Mouse (Mus musculus) bone marrow, adult 2 months (tissue): ENCODE data around the gene Asb16. TPM values are rescaled to one million over a fixed set of nuclear protein-coding genes. Genes with fewer than 3 reads are reported as not detected.

Source experiments
- H3K27ac ChIP-seq: fragments of 200-500 bp; 2 replicates; pipeline ENCODE4 v1.5.1; 2012; ENCODE audit warnings: low read depth, mild to moderate bottlenecking, control low read depth, inconsistent platforms, low read length; ENCODE audit not compliant: control insufficient read depth, poor library complexity, insufficient read depth
- H3K4me1 ChIP-seq: fragments of 200-500 bp; 2 replicates; pipeline ENCODE4 v1.6.1; 2011; ENCODE audit warnings: low read length; ENCODE audit not compliant: control insufficient read depth, insufficient read depth
- H3K4me3 ChIP-seq: fragments of 200-500 bp; replicated peaks from 2 replicates; pipeline ENCODE3; 2011; ENCODE audit warnings: mild to moderate bottlenecking, low read depth, low read length, control low read depth; ENCODE audit not compliant: control insufficient read depth
- CTCF ChIP-seq: fragments of 200-500 bp; IDR thresholded peaks from 2 replicates; pipeline ENCODE4 v1.5.1; 2011; ENCODE audit warnings: low read length, control low read depth; ENCODE audit not compliant: control insufficient read depth, insufficient read depth
- POLR2A ChIP-seq: fragments of 200-500 bp; IDR thresholded peaks from 2 replicates; pipeline ENCODE4 v1.6.1; 2011; ENCODE audit warnings: low read depth, mild to moderate bottlenecking, control low read depth, low read length, borderline replicate concordance; ENCODE audit not compliant: control insufficient read depth
- WGBS: fragments of 180-500 bp; shearing (Covaris S2); methylation state at CpG from one replicate; pipeline ENCODE4 v1.1.7; 2018; 5-methylcytosine and 5-hydroxymethylcytosine counted together
- polyA plus RNA-seq: library from polyadenylated mRNA; stranded (reverse); fragments of >200 nt; gene quantifications from 2 replicates; pipeline ENCODE4 v1.2.4, GENCODE M21; 2011; ENCODE audit warnings: low replicate concordance; ENCODE audit not compliant: missing spikeins, insufficient read depth, insufficient read length

Gene Asb16
- polyA plus RNA-seq, 1 experiment, result 0.52 TPM

DNA sequence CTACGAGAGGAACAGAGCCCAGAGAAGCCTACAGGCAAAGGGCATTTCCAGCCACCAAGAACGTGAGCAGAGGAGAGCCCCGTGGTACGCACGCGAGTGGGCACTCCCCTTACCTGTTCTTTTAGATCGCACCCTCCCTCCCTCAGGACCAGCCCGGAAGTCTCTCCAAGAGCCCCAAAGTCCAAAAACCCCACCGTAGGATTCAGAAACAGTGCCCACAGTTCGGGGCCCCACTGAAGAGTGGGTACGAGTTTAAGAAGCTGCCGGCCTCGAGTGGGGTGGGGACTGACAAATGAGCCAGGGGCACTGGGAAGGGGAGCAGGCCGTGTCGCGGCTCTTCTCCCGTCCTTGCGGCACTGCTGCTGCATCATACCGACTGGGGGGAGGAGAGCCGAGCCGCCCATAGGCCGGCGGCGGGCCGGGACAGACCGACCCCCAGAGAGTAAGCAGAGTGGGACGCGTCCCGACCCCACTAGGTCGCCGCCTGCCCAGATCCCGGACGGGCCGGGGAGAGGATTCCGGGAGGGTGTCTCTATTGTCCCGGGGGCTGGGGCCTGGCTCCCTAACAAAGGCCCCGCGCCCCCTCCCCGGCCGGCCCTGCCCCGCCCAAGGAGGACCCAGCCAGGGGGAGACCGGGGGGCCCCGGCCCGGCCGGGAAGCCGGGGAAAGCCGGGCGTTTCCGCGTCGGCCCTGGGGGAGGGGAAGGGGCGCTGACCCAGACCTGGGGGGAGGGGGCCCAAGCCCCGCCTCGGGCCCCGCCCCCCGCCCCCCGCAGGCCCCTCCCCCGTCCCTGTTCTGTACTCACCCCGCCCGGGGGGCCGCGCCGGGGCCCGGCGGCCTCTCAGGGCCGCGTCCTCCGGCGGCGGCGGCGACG, 27.3 kb downstream of the Asb16 start:
- no peak for TF ChIP-seq POLR2A
- no peak for TF ChIP-seq CTCF
- H3K27ac ChIP-seq, result peak overlapping the region; percentile 97
- H3K4me1 ChIP-seq, result no peaks in the 10 kb centered on the region
- peak overlapping the region; percentile 72 for H3K4me3 ChIP-seq
- WGBS, result 2% methylated on average over 59 of the region's 73 CpGs

DNA sequence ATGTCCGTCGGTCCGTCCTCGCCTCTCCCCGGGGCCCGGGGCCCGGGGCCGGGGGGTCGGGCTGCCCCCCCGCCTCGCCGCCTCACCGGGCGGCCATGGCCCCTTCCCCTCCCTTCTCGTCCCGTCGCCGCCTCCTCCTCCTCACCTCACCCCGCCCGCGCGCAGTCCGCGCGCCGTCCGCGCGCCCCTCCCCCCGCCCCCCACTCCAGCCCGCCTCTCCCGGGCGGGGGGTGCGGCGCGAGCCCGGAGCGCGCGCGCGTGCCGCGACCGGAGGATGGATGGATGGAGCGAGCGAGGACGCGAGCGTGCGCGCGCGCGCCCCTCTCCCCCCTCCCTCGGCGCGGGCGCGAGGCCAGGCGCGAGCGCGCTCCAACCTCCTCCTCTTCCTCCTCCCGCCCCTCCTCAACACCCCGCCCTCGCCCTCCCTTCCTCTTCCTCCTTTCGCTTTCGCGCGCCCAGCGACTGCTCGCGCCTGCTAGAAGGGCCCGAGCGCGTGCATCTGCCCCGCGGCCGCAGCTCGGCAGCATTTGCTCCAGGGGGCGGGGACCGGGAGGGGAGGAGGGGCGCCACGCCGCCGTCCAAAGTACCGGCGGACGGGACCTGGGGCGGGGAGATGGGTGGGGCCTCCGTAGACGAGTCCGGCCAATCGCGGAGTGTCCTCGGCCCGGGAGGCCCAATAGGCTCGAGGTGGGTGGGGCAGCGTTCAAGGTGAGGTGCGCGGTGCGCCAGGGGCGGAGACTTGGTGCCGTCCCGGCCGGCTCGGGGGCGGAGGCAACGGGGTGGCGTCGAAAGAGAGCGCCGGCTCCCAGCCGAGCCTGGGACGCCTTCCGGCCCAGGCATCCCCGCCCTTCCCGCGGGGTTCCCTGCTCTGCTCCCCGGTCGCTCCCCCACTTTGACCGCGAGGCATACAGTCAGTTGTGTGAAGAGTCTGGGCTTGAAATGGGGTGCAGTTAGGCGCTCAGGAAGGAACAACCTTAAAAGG, 28.2 kb downstream of the Asb16 start, which contains the start of gene Atxn7l3:
Gene Atxn7l3, minus strand, starts transcription at position 141 of the 982 bp plus-strand sequence.
- no peak for TF ChIP-seq CTCF
- TF ChIP-seq POLR2A, result peak; percentile 90; the same call in 1 of the 2 replicates
- peak within 1 kb of the TSS; percentile 80 for H3K4me3 ChIP-seq
- no peaks in the 10 kb centered on the region for H3K4me1 ChIP-seq
- under 1% methylated on average over 106 of the region's 125 CpGs for WGBS
- peak within 1 kb of the TSS; percentile 97 for H3K27ac ChIP-seq

DNA sequence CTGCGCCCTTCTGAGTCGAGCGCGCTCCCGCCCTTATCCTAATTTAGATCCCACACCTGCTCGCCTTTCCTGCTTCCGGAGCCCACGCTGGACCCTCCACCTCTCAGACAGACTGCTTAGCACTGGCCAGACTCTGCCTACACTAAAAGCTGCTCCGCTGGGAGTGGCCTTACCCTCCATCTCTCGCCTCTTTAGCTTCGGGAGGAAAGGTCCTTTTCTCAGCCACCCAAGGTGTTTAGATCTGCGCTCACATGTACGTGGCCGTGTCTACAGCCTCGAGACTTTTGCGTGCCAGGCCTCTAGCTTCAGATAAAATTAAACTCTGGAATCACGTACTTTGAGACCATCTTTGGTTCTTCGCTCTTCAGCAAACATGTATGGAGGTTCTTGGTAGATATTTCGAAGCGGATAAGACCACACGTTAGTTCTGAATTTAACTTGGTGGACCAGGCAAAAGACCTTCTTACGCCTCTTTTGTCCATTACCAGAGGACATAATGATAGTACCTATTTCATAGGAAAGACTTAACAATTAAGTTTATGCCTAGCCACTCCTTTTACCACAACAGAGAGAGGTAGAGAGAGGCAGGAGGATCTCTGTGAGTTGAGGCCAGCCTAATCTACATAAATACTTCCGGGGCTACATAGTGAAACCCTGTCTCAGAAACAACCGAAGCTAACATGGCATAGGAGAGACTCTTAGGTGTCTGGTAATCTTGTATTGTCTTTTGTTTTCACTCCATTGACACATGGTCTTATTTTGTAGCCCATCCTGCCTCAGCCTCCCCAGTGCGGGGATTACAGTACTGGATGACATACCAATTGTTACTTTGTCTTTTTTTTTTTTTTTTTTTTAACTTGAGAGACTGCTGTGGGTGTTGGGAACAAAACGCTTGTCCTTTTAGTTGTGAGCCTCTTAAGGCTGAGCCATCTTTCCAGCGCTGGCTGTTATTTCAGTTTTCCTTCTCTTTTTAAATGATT, 29.3 kb downstream of the Asb16 start:
- Histone ChIP-seq H3K4me1 (no peaks in the 10 kb centered on the region), H3K4me3 (peak overlapping the region; percentile 80), H3K27ac (peak overlapping the region; percentile 91)
- 22% methylated on average over 27 of the region's 27 CpGs for WGBS
- TF ChIP-seq POLR2A (no peak), CTCF (no peak)

DNA sequence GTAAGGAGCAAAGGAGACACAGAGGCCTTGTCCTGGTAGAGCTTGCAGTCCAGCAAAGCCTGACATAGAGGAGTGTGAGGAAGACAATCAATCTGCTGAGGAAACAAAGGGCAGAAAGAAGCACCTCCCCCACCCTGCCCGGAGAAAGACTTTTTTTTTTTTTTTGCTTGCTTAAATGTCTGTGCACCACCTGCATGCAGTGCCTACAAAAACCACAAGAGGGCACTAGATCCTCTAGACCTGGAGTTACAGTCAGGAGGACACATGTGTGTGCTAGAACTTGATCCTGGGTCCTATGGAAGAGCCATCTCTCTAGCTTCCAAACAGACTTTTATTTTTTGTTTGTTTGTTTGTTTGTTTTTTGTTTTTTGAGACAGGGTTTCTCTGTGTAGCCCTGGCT, 31.3 kb downstream of the Asb16 start:
- WGBS, result 9% methylated on average over 1 of the region's 1 CpGs
- no peaks in the 10 kb centered on the region for H3K4me1 ChIP-seq
- H3K27ac ChIP-seq, result no peak overlapping the region
- TF ChIP-seq CTCF (peak; percentile 43; the same call in 1 of the 2 replicates), POLR2A (no peak)
- no peak overlapping the region for H3K4me3 ChIP-seq

DNA sequence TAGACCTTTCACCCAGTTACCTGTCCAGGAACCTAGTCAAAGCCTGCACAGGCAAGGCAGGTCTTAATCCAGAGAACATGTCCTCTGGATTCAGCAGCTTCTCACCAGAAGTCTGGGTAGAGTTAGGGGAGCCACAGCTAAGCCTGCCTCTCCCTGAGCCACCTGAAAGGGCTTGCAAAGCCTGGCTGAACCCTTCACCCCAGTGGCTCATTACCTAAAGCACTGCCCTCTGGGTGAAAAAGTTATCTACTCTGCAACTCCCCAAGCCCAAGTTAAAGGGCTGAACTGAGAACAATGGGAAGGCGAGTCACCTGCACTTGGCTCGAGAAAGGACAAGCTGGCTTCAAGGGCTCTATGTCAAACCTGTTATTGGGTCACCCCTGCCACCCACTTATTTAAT, 35.6 kb downstream of the Asb16 start:
- no peak overlapping the region for H3K4me3 ChIP-seq
- no peak for TF ChIP-seq CTCF
- no peak for TF ChIP-seq POLR2A
- H3K27ac ChIP-seq, result no peak overlapping the region
- WGBS, result 73% methylated on average over 2 of the region's 2 CpGs
- no peaks in the 10 kb centered on the region for H3K4me1 ChIP-seq

DNA sequence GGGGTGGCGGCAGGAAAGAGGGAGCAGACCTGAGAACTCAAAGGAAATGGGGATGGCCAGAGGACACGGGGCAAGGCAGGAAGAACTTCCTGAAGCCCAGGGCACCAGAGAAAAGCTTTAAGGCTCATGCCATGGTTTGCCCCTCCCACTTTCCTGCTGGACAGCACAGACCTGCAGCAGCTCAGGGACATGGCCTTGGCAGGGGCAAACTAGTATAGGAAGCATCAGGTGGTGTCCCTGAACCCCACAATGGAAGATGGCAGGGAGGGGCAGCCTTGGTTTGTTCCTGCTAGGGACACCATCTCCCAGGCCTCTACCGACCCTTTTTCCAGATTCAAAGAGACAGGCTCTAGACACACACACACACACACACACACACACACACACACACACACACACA, 36.8 kb downstream of the Asb16 start:
- WGBS, result 59% methylated on average over 3 of the region's 3 CpGs
- TF ChIP-seq CTCF, result no peak
- TF ChIP-seq POLR2A, result no peak

DNA sequence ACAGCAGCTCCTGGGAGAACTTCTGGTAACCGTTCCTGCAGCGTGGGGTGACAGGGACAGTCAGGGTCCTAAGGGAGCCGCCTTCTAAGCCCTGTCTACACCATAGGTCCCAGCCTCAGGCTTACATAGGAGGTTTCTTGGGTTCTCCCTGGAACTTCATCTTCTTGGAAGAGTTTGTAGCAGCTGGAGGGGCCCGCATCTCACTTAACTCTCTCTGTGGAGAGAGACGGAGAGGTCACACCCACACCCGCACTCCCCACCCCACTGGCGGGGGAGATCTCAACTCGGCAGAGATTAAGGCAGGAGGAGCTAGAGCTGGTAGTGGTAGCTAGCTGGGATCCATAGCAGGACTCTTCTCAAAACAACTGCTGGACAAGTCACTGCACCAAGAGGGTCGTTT, 39.6 kb downstream of the Asb16 start:
- peaks cover 2% of the 10 kb centered on the region; the same call in 1 of the 2 replicates for H3K4me1 ChIP-seq
- TF ChIP-seq CTCF, result no peak
- no peak for TF ChIP-seq POLR2A
- H3K4me3 ChIP-seq, result no peak overlapping the region
- H3K27ac ChIP-seq, result no peak overlapping the region
- WGBS, result 82% methylated on average over 9 of the region's 9 CpGs

More for the DNA sequence above, 36.8 kb downstream of the Asb16 start:
- no peak overlapping the region for H3K4me3 ChIP-seq
- peaks cover 2% of the 10 kb centered on the region; the same call in 1 of the 2 replicates for H3K4me1 ChIP-seq
- no peak overlapping the region for H3K27ac ChIP-seq
